Mouse (Mus musculus): Measurements from ENCODE around the gene Vps25. TPM values are rescaled to one million over a fixed set of nuclear protein-coding genes. Genes with fewer than 3 reads are reported as not detected.

Gene Vps25
- total and polyA plus RNA-seq, 3 experiments, result 75.5 to 107 TPM; not detected in 1

- TF ChIP-seq CHD2 (IDR thresholded peaks at IDR 0.05; ENCODE audit: low read length) (no peak), RCOR1 (IDR thresholded peaks at IDR 0.05; ENCODE audit: low read depth, low read length) (no peak), MXI1 (IDR thresholded peaks at IDR 0.05; ENCODE audit: low read depth, low read length) (no peak), CTCF (IDR thresholded peaks at IDR 0.05 in 2 of 3, conservative IDR thresholded peaks at IDR 0.05 in 1 of 3; ENCODE audit: control insufficient read depth in 1 of 3, insufficient read depth in 1 of 3, low read depth in 2 of 3, low read length in 3 of 3, poor library complexity in 1 of 3, severe bottlenecking in 1 of 3) (peak in 1 of 3 experiments; percentile 36; a peak in 2 of 6 replicates), RAD21 (IDR thresholded peaks at IDR 0.05; ENCODE audit: low read depth, low read length) (peak; percentile 4; the same call in 1 of the 2 replicates), SMC3 (IDR thresholded peaks at IDR 0.05; ENCODE audit: low read depth, low read length) (peak; percentile 51), MYB (IDR thresholded peaks at IDR 0.05; ENCODE audit: low read depth, low read length) (no peak)
Measured at GRCm38 (mm10) chr11:101235429-101235828, 18.1 kb upstream of the Vps25 start.

GRCm38 (mm10) chr11:101236782-101237181 is 16.7 kb upstream of the Vps25 start:
- H3K36me3 ChIP-seq (ENCODE audit: control insufficient read depth in 1 of 2, insufficient read depth in 2 of 2, low read length in 2 of 2), result peaks cover 0 to 9% of the 10 kb centered on the region in 2 experiments; a peak in 2 of 4 replicates
- DNase-seq (ENCODE audit: low read depth, low spot score), result no peak
- no peaks in the 10 kb centered on the region for H3K79me2 ChIP-seq (ENCODE audit: control insufficient read depth, insufficient read depth, low read length, poor library complexity)
- no peak overlapping the region for H3K4me3 ChIP-seq (ENCODE audit: control insufficient read depth in 1 of 2, insufficient read depth in 1 of 2, low read depth in 2 of 2, low read length in 2 of 2)
- H3K9ac ChIP-seq (ENCODE audit: control insufficient read depth, low read depth, low read length, poor library complexity, severe bottlenecking), result no peak overlapping the region
- H3K27ac ChIP-seq (ENCODE audit: control insufficient read depth, low read depth, low read length), result no peak overlapping the region
- peaks cover 0 to 6% of the 10 kb centered on the region in 2 experiments; a peak in 3 of 4 replicates for H3K4me1 ChIP-seq (ENCODE audit: control insufficient read depth in 1 of 2, insufficient read depth in 2 of 2, low read length in 2 of 2)
- peaks cover 0 to 9% of the 10 kb centered on the region in 2 experiments for H3K27me3 ChIP-seq (ENCODE audit: control insufficient read depth in 1 of 2, insufficient read depth in 2 of 2, low read length in 2 of 2)
- TF ChIP-seq HCFC1 (IDR thresholded peaks at IDR 0.05; ENCODE audit: low read depth, low read length), result no peak
- TF ChIP-seq POLR2A (IDR thresholded peaks at IDR 0.05; ENCODE audit: control insufficient read depth in 1 of 2, insufficient read depth in 1 of 2, low read depth in 1 of 2, low read length in 2 of 2, poor library complexity in 1 of 2), result no peak
- TF ChIP-seq NRF1 (IDR thresholded peaks at IDR 0.05; ENCODE audit: insufficient read depth, low read depth, low read length, poor library complexity, severe bottlenecking), result no peak
- no peak for TF ChIP-seq ZMIZ1 (IDR thresholded peaks at IDR 0.05; ENCODE audit: low read depth, low read length)
- TF ChIP-seq ZKSCAN1 (IDR thresholded peaks at IDR 0.05; ENCODE audit: low read depth, low read length), result no peak
- TF ChIP-seq BHLHE40 (IDR thresholded peaks at IDR 0.05; ENCODE audit: borderline replicate concordance, low read depth, low read length), result no peak
- no peak for TF ChIP-seq E2F4 (IDR thresholded peaks at IDR 0.05; ENCODE audit: borderline replicate concordance, low read depth, low read length)
- no peak for TF ChIP-seq NELFE (IDR thresholded peaks at IDR 0.05; ENCODE audit: low read depth, low read length)
- TF ChIP-seq MXI1 (IDR thresholded peaks at IDR 0.05; ENCODE audit: low read depth, low read length), result no peak
- no peak for TF ChIP-seq MYC (IDR thresholded peaks at IDR 0.05; ENCODE audit: low read depth, low read length)
- TF ChIP-seq USF2 (IDR thresholded peaks at IDR 0.05; ENCODE audit: borderline replicate concordance in 1 of 2, insufficient read depth in 1 of 2, low read depth in 1 of 2, low read length in 2 of 2), result no peak
- no peak for TF ChIP-seq POLR2AphosphoS2 (IDR thresholded peaks at IDR 0.05; ENCODE audit: low read length)
- no peak for TF ChIP-seq USF1 (IDR thresholded peaks at IDR 0.05; ENCODE audit: low read depth, low read length)
- TF ChIP-seq MAZ (IDR thresholded peaks at IDR 0.05; ENCODE audit: low read depth, low read length), result no peak
- no peak for TF ChIP-seq MEF2A (IDR thresholded peaks at IDR 0.05; ENCODE audit: extremely low read depth, insufficient replicate concordance, low read depth, low read length, poor library complexity, severe bottlenecking)
- no peak for TF ChIP-seq CTCF (IDR thresholded peaks at IDR 0.05 in 2 of 3, conservative IDR thresholded peaks at IDR 0.05 in 1 of 3; ENCODE audit: control insufficient read depth in 1 of 3, insufficient read depth in 1 of 3, low read depth in 2 of 3, low read length in 3 of 3, poor library complexity in 1 of 3, severe bottlenecking in 1 of 3)
- no peak for TF ChIP-seq ZNF384 (IDR thresholded peaks at IDR 0.05; ENCODE audit: low read depth, low read length)
- TF ChIP-seq MYB (IDR thresholded peaks at IDR 0.05; ENCODE audit: low read depth, low read length), result no peak
- TF ChIP-seq TBP (IDR thresholded peaks at IDR 0.05; ENCODE audit: low read depth, low read length), result no peak
- H3K9me3 ChIP-seq (replicated peaks; ENCODE audit: insufficient read depth, low read length), result no peaks in the 10 kb centered on the region

More at GRCm38 (mm10) chr11:101235429-101235828, 18.1 kb upstream of the Vps25 start:
- H3K27ac ChIP-seq (ENCODE audit: control insufficient read depth, low read depth, low read length), result no peak overlapping the region
- H3K4me1 ChIP-seq (ENCODE audit: control insufficient read depth in 1 of 2, insufficient read depth in 2 of 2, low read length in 2 of 2), result peaks cover 0 to 14% of the 10 kb centered on the region in 2 experiments; a peak in 3 of 4 replicates
- H3K79me2 ChIP-seq (ENCODE audit: control insufficient read depth, insufficient read depth, low read length, poor library complexity), result no peaks in the 10 kb centered on the region
- H3K9ac ChIP-seq (ENCODE audit: control insufficient read depth, low read depth, low read length, poor library complexity, severe bottlenecking), result no peak overlapping the region
- no peak for DNase-seq (ENCODE audit: low read depth, low spot score)
- H3K9me3 ChIP-seq (replicated peaks; ENCODE audit: insufficient read depth, low read length), result no peaks in the 10 kb centered on the region
- H3K27me3 ChIP-seq (ENCODE audit: control insufficient read depth in 1 of 2, insufficient read depth in 2 of 2, low read length in 2 of 2), result peaks cover 0 to 9% of the 10 kb centered on the region in 2 experiments; a peak in 3 of 4 replicates
- peaks cover 0 to 13% of the 10 kb centered on the region in 2 experiments; a peak in 2 of 4 replicates for H3K36me3 ChIP-seq (ENCODE audit: control insufficient read depth in 1 of 2, insufficient read depth in 2 of 2, low read length in 2 of 2)
- H3K4me3 ChIP-seq (ENCODE audit: control insufficient read depth in 1 of 2, insufficient read depth in 1 of 2, low read depth in 2 of 2, low read length in 2 of 2), result no peak overlapping the region

All from MEL (cell line).